In genomic region chr8:126730017-126730631, GRCm38 (mm10) we compare ENCODE assay signal across 12 mouse cellular contexts.
"Had no signal": no experiment of that assay in that cellular context is flagged by ENCODE, and none has a peak within 500 bp of the region (broad histone marks: within the 10 kb centered on the region; RNA-seq: fewer than 3 reads in every experiment).

No protein-coding gene starts in this region.

- H3K9me3 ChIP-seq: intestine, embryonic 15.5 days; limb, embryonic 10.5 days; liver, embryonic 15.5 days; midbrain, embryonic 12.5 days had no signal

- H3K4me3 ChIP-seq: intestine, embryonic 15.5 days; limb, embryonic 10.5 days; liver, embryonic 15.5 days; megakaryocyte, embryonic 14.5 days; midbrain, embryonic 12.5 days had no signal

- H3K36me3 ChIP-seq: intestine, embryonic 15.5 days; limb, embryonic 10.5 days; liver, embryonic 15.5 days; midbrain, embryonic 12.5 days had no signal

- H3K9ac ChIP-seq: intestine, embryonic 15.5 days; liver, embryonic 15.5 days; midbrain, embryonic 12.5 days had no signal

- DNase-seq: kidney, postnatal 10 days; lung, adult 2 months; lung, postnatal 36 days; right cerebral cortex, adult 18-20 months had no signal

- H3K27me3 ChIP-seq: intestine, embryonic 15.5 days; liver, embryonic 15.5 days; midbrain, embryonic 12.5 days had no signal

- H3K4me2 ChIP-seq: intestine, embryonic 15.5 days; liver, embryonic 11.5 days; liver, embryonic 15.5 days; midbrain, embryonic 12.5 days had no signal

- ATAC-seq: intestine, embryonic 15.5 days; lung, postnatal 0 days had no signal

- H3K27ac ChIP-seq: intestine, embryonic 15.5 days; limb, embryonic 10.5 days; liver, embryonic 15.5 days; midbrain, embryonic 12.5 days; stomach, postnatal 0 days had no signal
